Mouse (Mus musculus) limb, embryonic 10.5 days (tissue): ENCODE results near the gene Cpne1. TPM values are rescaled to one million over a fixed set of nuclear protein-coding genes. Genes with fewer than 3 reads are reported as not detected.
A peak's percentile ranks its signal among the peaks of the same experiment; 100 is the strongest.
"Not testable (repeated sequence)": the region's sequence is repeated elsewhere in the genome, so short reads cannot be mapped to it uniquely, and the experiment has no call there.

Experiments
- DNase-seq: peaks from one replicate; pipeline ENCODE4 v3.0.0-alpha.2; 2017; ENCODE audit warnings: low spot score
- H3K27ac ChIP-seq: fragments of 300-500 bp; sonication (generic); 2 replicates; pipeline ENCODE4 v1.5.1; 2016; ENCODE audit warnings: mild to moderate bottlenecking
- H3K27me3 ChIP-seq: fragments of 300-500 bp; sonication (generic); 2 replicates; pipeline ENCODE4 v1.6.1; 2016; ENCODE audit warnings: low read depth, mild to moderate bottlenecking; ENCODE audit not compliant: poor library complexity, severe bottlenecking
- H3K36me3 ChIP-seq: fragments of 300-500 bp; sonication (generic); 2 replicates; pipeline ENCODE4 v1.6.1; 2016; ENCODE audit warnings: mild to moderate bottlenecking, moderate library complexity
- H3K4me1 ChIP-seq: fragments of 300-500 bp; sonication (generic); 2 replicates; pipeline ENCODE4 v1.6.1; 2016
- H3K4me3 ChIP-seq: fragments of 300-500 bp; sonication (generic); 2 replicates; pipeline ENCODE4 v1.5.1; 2016; ENCODE audit warnings: mild to moderate bottlenecking, moderate library complexity
- H3K9me3 ChIP-seq: fragments of 300-500 bp; sonication (generic); replicated peaks from 2 replicates; pipeline ENCODE4 v1.6.1; 2016; ENCODE audit warnings: mild to moderate bottlenecking
- WGBS: fragments of 180-500 bp; shearing (Covaris S2); methylation state at CpG from one replicate; pipeline ENCODE4 v1.1.7; 2016; 5-methylcytosine and 5-hydroxymethylcytosine counted together
- polyA plus RNA-seq: library from polyadenylated mRNA; unstranded; fragments of >200 nt; fragmentation: Nextera tagmentation; extraction: Ambion mirVana; gene quantifications from 2 replicates; pipeline ENCODE4 v1.2.1, GENCODE M21; 2016

The Cpne1 gene
- polyA plus RNA-seq, 1 experiment from 2014 or later = 75.7 TPM

- Histone ChIP-seq H3K27ac (no peak overlapping the region), H3K4me3 (no peak overlapping the region), H3K27me3 (no peaks in the 10 kb centered on the region), H3K36me3 (peaks cover 11% of the 10 kb centered on the region), H3K9me3 (no peaks in the 10 kb centered on the region), H3K4me1 (no peaks in the 10 kb centered on the region)
- DNase-seq = no peak
Observed at GRCm38 (mm10) chr2:156119566-156119965, 7.8 kb upstream of the Cpne1 start.

GRCm38 (mm10) chr2:156112080-156112423 is 287 bp upstream of the Cpne1 start:
- Histone ChIP-seq H3K4me3 (peak overlapping the region; percentile 97), H3K27ac (peak overlapping the region; percentile 99), H3K36me3 (peaks cover 20% of the 10 kb centered on the region)
- not testable (repeated sequence) for H3K9me3 ChIP-seq, H3K27me3 ChIP-seq, DNase-seq, H3K4me1 ChIP-seq
- WGBS = 36% methylated on average over 5 of the region's 5 CpGs

GRCm38 (mm10) chr2:156110627-156111357 is 973 bp downstream of the Cpne1 start:
- peak; percentile 62 for DNase-seq
- Histone ChIP-seq H3K27ac (peak overlapping the region; percentile 99), H3K4me3 (peak overlapping the region; percentile 97), H3K9me3 (no peaks in the 10 kb centered on the region), H3K4me1 (peaks cover 10% of the 10 kb centered on the region), H3K27me3 (no peaks in the 10 kb centered on the region), H3K36me3 (peaks cover 24% of the 10 kb centered on the region)
- WGBS = 2% methylated on average over 16 of the region's 16 CpGs

GRCm38 (mm10) chr2:156091926-156092325 is 19.8 kb downstream of the Cpne1 start:
- WGBS = 94% methylated on average over 5 of the region's 5 CpGs
- Histone ChIP-seq H3K36me3 (peaks cover 69% of the 10 kb centered on the region), H3K4me3 (no peak overlapping the region), H3K4me1 (no peaks in the 10 kb centered on the region), H3K27me3 (no peaks in the 10 kb centered on the region), H3K27ac (no peak overlapping the region), H3K9me3 (no peaks in the 10 kb centered on the region)
- no peak for DNase-seq

GRCm38 (mm10) chr2:156089799-156090198 is 22.0 kb downstream of the Cpne1 start:
- 95% methylated on average over 1 of the region's 1 CpGs for WGBS
- no peak overlapping the region for H3K27ac ChIP-seq
- no peaks in the 10 kb centered on the region for H3K4me1 ChIP-seq
- no peaks in the 10 kb centered on the region for H3K27me3 ChIP-seq
- no peak for DNase-seq
- H3K9me3 ChIP-seq = no peaks in the 10 kb centered on the region
- no peak overlapping the region for H3K4me3 ChIP-seq
- peaks cover 50% of the 10 kb centered on the region for H3K36me3 ChIP-seq

GRCm38 (mm10) chr2:156087391-156088110 is 24.2 kb downstream of the Cpne1 start:
- Histone ChIP-seq H3K4me3 (no peak overlapping the region), H3K36me3 (peaks cover 42% of the 10 kb centered on the region), H3K27me3 (no peaks in the 10 kb centered on the region), H3K27ac (no peak overlapping the region), H3K9me3 (no peaks in the 10 kb centered on the region), H3K4me1 (no peaks in the 10 kb centered on the region)
- 89% methylated on average over 7 of the region's 7 CpGs for WGBS
- DNase-seq = no peak

GRCm38 (mm10) chr2:156084541-156084940 is 27.2 kb downstream of the Cpne1 start:
- DNase-seq = no peak
- H3K4me1 ChIP-seq = no peaks in the 10 kb centered on the region
- H3K4me3 ChIP-seq = no peak overlapping the region
- H3K9me3 ChIP-seq = no peaks in the 10 kb centered on the region
- peaks cover 29% of the 10 kb centered on the region for H3K36me3 ChIP-seq
- H3K27ac ChIP-seq = no peak overlapping the region
- H3K27me3 ChIP-seq = no peaks in the 10 kb centered on the region
- WGBS = 93% methylated on average over 3 of the region's 3 CpGs

GRCm38 (mm10) chr2:156080391-156080790 is 31.4 kb downstream of the Cpne1 start:
- 88% methylated on average over 7 of the region's 7 CpGs for WGBS

GRCm38 (mm10) chr2:156079674-156080073 is 32.1 kb downstream of the Cpne1 start:
- Histone ChIP-seq H3K27me3 (no peaks in the 10 kb centered on the region), H3K4me3 (no peak overlapping the region), H3K9me3 (no peaks in the 10 kb centered on the region), H3K27ac (no peak overlapping the region), H3K4me1 (no peaks in the 10 kb centered on the region), H3K36me3 (peaks cover 52% of the 10 kb centered on the region)
- WGBS = 67% methylated on average over 4 of the region's 4 CpGs
- DNase-seq = no peak

More at GRCm38 (mm10) chr2:156080391-156080790, 31.4 kb downstream of the Cpne1 start:
- H3K36me3 ChIP-seq = peaks cover 45% of the 10 kb centered on the region
- H3K4me1 ChIP-seq = no peaks in the 10 kb centered on the region
- H3K27me3 ChIP-seq = no peaks in the 10 kb centered on the region
- no peaks in the 10 kb centered on the region for H3K9me3 ChIP-seq
- DNase-seq = peak; percentile 26
- H3K4me3 ChIP-seq = no peak overlapping the region
- H3K27ac ChIP-seq = no peak overlapping the region

- H3K36me3 ChIP-seq = peaks cover 57% of the 10 kb centered on the region
- no peak for DNase-seq
- no peaks in the 10 kb centered on the region for H3K4me1 ChIP-seq
- H3K9me3 ChIP-seq = no peaks in the 10 kb centered on the region
- H3K4me3 ChIP-seq = no peak overlapping the region
- H3K27me3 ChIP-seq = no peaks in the 10 kb centered on the region
- no peak overlapping the region for H3K27ac ChIP-seq
- WGBS = 88% methylated on average over 8 of the region's 8 CpGs
Observed at GRCm38 (mm10) chr2:156079183-156079560, 32.6 kb downstream of the Cpne1 start.

GRCm38 (mm10) chr2:156078421-156079182 is 33.2 kb downstream of the Cpne1 start:
- DNase-seq = no peak
- Histone ChIP-seq H3K27ac (no peak overlapping the region), H3K4me3 (no peak overlapping the region), H3K36me3 (peaks cover 63% of the 10 kb centered on the region), H3K9me3 (no peaks in the 10 kb centered on the region), H3K4me1 (no peaks in the 10 kb centered on the region), H3K27me3 (no peaks in the 10 kb centered on the region)
- WGBS = 92% methylated on average over 16 of the region's 16 CpGs

GRCm38 (mm10) chr2:156077461-156077860 is 34.3 kb downstream of the Cpne1 start:
- 93% methylated on average over 7 of the region's 7 CpGs for WGBS
- DNase-seq = no peak

GRCm38 (mm10) chr2:156073725-156074124 is 38.0 kb downstream of the Cpne1 start:
- no peaks in the 10 kb centered on the region for H3K27me3 ChIP-seq
- no peak overlapping the region for H3K27ac ChIP-seq
- no peaks in the 10 kb centered on the region for H3K4me1 ChIP-seq
- H3K4me3 ChIP-seq = no peak overlapping the region
- WGBS = 97% methylated on average over 15 of the region's 15 CpGs
- DNase-seq = no peak
- peaks cover 100% of the 10 kb centered on the region for H3K36me3 ChIP-seq
- no peaks in the 10 kb centered on the region for H3K9me3 ChIP-seq

More at GRCm38 (mm10) chr2:156077461-156077860, 34.3 kb downstream of the Cpne1 start:
- Histone ChIP-seq H3K4me1 (no peaks in the 10 kb centered on the region), H3K36me3 (peaks cover 74% of the 10 kb centered on the region), H3K9me3 (no peaks in the 10 kb centered on the region), H3K27me3 (no peaks in the 10 kb centered on the region), H3K4me3 (no peak overlapping the region), H3K27ac (no peak overlapping the region)
